Mouse (Mus musculus) ES-Bruce4 (cell line): ENCODE measurements around the gene Gtf2ird2. TPM values are rescaled to one million over a fixed set of nuclear protein-coding genes. Genes with fewer than 3 reads are reported as not detected.

Source experiments
- H3K27ac ChIP-seq: 2 replicates; pipeline ENCODE4 v1.5.1; 2012; ENCODE audit warnings: low read length, inconsistent platforms; ENCODE audit not compliant: insufficient read depth
- H3K27me3 ChIP-seq: 2 replicates; pipeline ENCODE4 v1.6.1; 2012; ENCODE audit warnings: mild to moderate bottlenecking, low read length, inconsistent platforms; ENCODE audit not compliant: control insufficient read depth, poor library complexity, insufficient read depth, severe bottlenecking
- H3K36me3 ChIP-seq: 2 replicates; pipeline ENCODE4 v1.6.1; 2012; ENCODE audit warnings: inconsistent platforms, mild to moderate bottlenecking, low read length, moderate library complexity; ENCODE audit not compliant: control insufficient read depth, poor library complexity, insufficient read depth, severe bottlenecking
- H3K4me1 ChIP-seq: one replicate; pipeline ENCODE4 v1.8.1; 2011; ENCODE audit warnings: low read length; ENCODE audit not compliant: control insufficient read depth, insufficient read depth
- H3K4me3 ChIP-seq: 2 replicates; pipeline ENCODE4 v1.5.1; 2011; ENCODE audit warnings: low read depth, mild to moderate bottlenecking, low read length
- H3K9ac ChIP-seq: 2 replicates; pipeline ENCODE4 v1.6.1; 2012; ENCODE audit warnings: low read depth, mild to moderate bottlenecking, inconsistent platforms; ENCODE audit not compliant: poor library complexity, severe bottlenecking
- H3K9me3 ChIP-seq: replicated peaks from 2 replicates; pipeline ENCODE4 v1.6.1; 2012; ENCODE audit warnings: mild to moderate bottlenecking, low read length, inconsistent platforms; ENCODE audit not compliant: control insufficient read depth, poor library complexity, insufficient read depth, severe bottlenecking
- CTCF ChIP-seq: IDR thresholded peaks from one replicate; pipeline ENCODE4 v1.8.1; 2011; ENCODE audit warnings: low read depth, low read length
- EP300 ChIP-seq: IDR thresholded peaks from 2 replicates; pipeline ENCODE4 v1.6.1; 2011; ENCODE audit warnings: low read depth, low read length; ENCODE audit not compliant: insufficient read depth
- POLR2A ChIP-seq: IDR thresholded peaks from one replicate; pipeline ENCODE4 v1.8.1; 2011; ENCODE audit warnings: low read length; ENCODE audit not compliant: insufficient read depth
- polyA plus RNA-seq: library from polyadenylated mRNA; stranded (reverse); fragments of >200 nt; gene quantifications from 2 replicates; pipeline ENCODE4 v1.2.4, GENCODE M21; 2011; ENCODE audit warnings: low read depth; ENCODE audit not compliant: missing spikeins, insufficient read depth, insufficient read length

The Gtf2ird2 gene
- polyA plus RNA-seq, 1 experiment, result 5.6 TPM

- Histone ChIP-seq H3K4me1 (no peaks in the 10 kb centered on the region), H3K9me3 (no peaks in the 10 kb centered on the region), H3K27me3 (no peaks in the 10 kb centered on the region), H3K9ac (no peak overlapping the region), H3K27ac (no peak overlapping the region), H3K36me3 (peaks cover 17% of the 10 kb centered on the region), H3K4me3 (no peak overlapping the region)
- TF ChIP-seq EP300 (no peak), CTCF (no peak), POLR2A (no peak)
These were observed 84.9 kb downstream of the Gtf2ird2 start for GRCm38 (mm10) chr5:134268751-134269150.

- H3K27me3 ChIP-seq, result no peaks in the 10 kb centered on the region
- no peak for TF ChIP-seq EP300
- no peak for TF ChIP-seq POLR2A
- no peak for TF ChIP-seq CTCF
- peaks cover 19% of the 10 kb centered on the region for H3K36me3 ChIP-seq
- H3K4me1 ChIP-seq, result no peaks in the 10 kb centered on the region
- H3K27ac ChIP-seq, result no peak overlapping the region
- H3K4me3 ChIP-seq, result no peak overlapping the region
- H3K9ac ChIP-seq, result no peak overlapping the region
- H3K9me3 ChIP-seq, result no peaks in the 10 kb centered on the region
These were observed 85.9 kb downstream of the Gtf2ird2 start for GRCm38 (mm10) chr5:134269751-134270150.

- H3K4me3 ChIP-seq, result no peak overlapping the region
- no peaks in the 10 kb centered on the region for H3K4me1 ChIP-seq
- no peak overlapping the region for H3K27ac ChIP-seq
- H3K9me3 ChIP-seq, result no peaks in the 10 kb centered on the region
- H3K27me3 ChIP-seq, result no peaks in the 10 kb centered on the region
- H3K9ac ChIP-seq, result no peak overlapping the region
- H3K36me3 ChIP-seq, result peaks cover 14% of the 10 kb centered on the region
- TF ChIP-seq CTCF, result no peak
- no peak for TF ChIP-seq POLR2A
- no peak for TF ChIP-seq EP300
These were observed 86.7 kb downstream of the Gtf2ird2 start for GRCm38 (mm10) chr5:134270566-134270965.

GRCm38 (mm10) chr5:134271421-134271820 lies 87.6 kb downstream of the Gtf2ird2 start:
- Histone ChIP-seq H3K36me3 (peaks cover 7% of the 10 kb centered on the region), H3K27me3 (no peaks in the 10 kb centered on the region), H3K4me3 (no peak overlapping the region), H3K9me3 (no peaks in the 10 kb centered on the region), H3K27ac (no peak overlapping the region), H3K9ac (no peak overlapping the region), H3K4me1 (no peaks in the 10 kb centered on the region)
- no peak for TF ChIP-seq POLR2A
- no peak for TF ChIP-seq CTCF
- no peak for TF ChIP-seq EP300

- H3K4me3 ChIP-seq, result no peak overlapping the region
- no peaks in the 10 kb centered on the region for H3K9me3 ChIP-seq
- H3K4me1 ChIP-seq, result peaks cover 3% of the 10 kb centered on the region
- H3K27me3 ChIP-seq, result no peaks in the 10 kb centered on the region
- TF ChIP-seq POLR2A, result no peak
- no peak for TF ChIP-seq CTCF
- no peak for TF ChIP-seq EP300
- no peak overlapping the region for H3K27ac ChIP-seq
- H3K36me3 ChIP-seq, result peaks cover 7% of the 10 kb centered on the region
- H3K9ac ChIP-seq, result no peak overlapping the region
These were observed 88.9 kb downstream of the Gtf2ird2 start for GRCm38 (mm10) chr5:134272761-134273160.

- no peak for TF ChIP-seq POLR2A
- TF ChIP-seq CTCF, result no peak
- TF ChIP-seq EP300, result no peak
- no peak overlapping the region for H3K9ac ChIP-seq
- no peak overlapping the region for H3K4me3 ChIP-seq
- H3K27me3 ChIP-seq, result no peaks in the 10 kb centered on the region
- no peaks in the 10 kb centered on the region for H3K9me3 ChIP-seq
- peaks cover 7% of the 10 kb centered on the region for H3K36me3 ChIP-seq
- peaks cover 6% of the 10 kb centered on the region for H3K4me1 ChIP-seq
- no peak overlapping the region for H3K27ac ChIP-seq
These were observed 89.9 kb downstream of the Gtf2ird2 start for GRCm38 (mm10) chr5:134273761-134274160.

Other genes starting within 250 kb of the Gtf2ird2 start
- gene Castor2, start 84.3 kb upstream of the Gtf2ird2 start, polyA plus RNA-seq, result 11.1 and 13.5 TPM in 2 replicates
- 15.9 and 16.1 TPM in 2 replicates for gene Rcc1l, start 7.2 kb upstream of the Gtf2ird2 start, polyA plus RNA-seq
- not detected in 2 replicates for gene Ncf1, start 45.6 kb downstream of the Gtf2ird2 start, polyA plus RNA-seq
- 240 and 242 TPM in 2 replicates for gene Gtf2i, start 130.7 kb downstream of the Gtf2ird2 start, polyA plus RNA-seq